Mouse (Mus musculus): ENCODE data around the gene Gm26897. TPM values are rescaled to one million over a fixed set of nuclear protein-coding genes. Genes with fewer than 3 reads are reported as not detected.

Gm26897 gene
- polyA plus RNA-seq (2012; rRNA removed), result not detected in 2 replicates

GRCm38 (mm10) chr5:111733851-111734250, at the start of gene Gm26897:
TSS of gene Gm26897 (plus strand) at chr5:111733924.
- no peak for DNase-seq (ENCODE audit: low spot score)

DNA sequence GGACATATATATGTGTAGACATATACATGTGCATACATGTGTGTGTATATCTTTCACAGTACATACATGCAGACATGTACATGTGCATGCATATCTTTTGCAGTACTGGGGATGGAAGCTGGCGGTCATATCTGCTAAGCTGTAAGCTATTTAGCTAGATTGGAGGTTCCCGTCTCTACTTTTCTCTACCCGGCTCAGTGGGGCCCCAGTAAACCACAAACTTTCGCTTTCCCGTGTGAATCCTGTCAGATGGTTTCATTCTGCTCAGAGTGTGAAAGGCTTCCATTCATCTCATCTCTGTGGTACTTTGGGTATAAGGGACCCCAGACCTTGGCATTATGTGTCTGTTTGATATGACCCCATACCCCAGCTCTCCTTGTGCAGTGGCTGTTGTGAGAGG, 46.4 kb upstream of the Gm26897 start:
- DNase-seq (ENCODE audit: low spot score), result no peak

- DNase-seq (ENCODE audit: low spot score), result no peak
Measured at GRCm38 (mm10) chr5:111688584-111688983, 45.1 kb upstream of the Gm26897 start.

DNA sequence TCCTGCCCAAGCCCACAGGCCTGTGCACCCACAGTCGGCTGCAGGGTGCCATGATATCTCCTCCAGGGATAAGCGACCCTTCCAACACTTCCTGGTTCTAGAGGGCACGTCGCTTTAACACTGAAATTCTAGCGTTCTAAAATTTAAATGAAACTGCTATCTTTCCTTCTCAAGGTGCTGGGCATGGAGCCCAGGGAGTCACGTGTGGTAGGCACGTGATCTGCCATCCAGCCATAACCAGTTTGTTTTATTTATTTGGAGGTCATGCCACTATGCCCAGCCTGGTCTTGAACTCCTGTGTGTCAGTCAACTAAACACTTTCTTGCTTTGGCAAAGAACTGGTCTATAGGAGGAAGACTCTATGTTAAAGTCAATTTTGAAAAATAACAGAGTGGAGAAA, 35.7 kb upstream of the Gm26897 start:
- DNase-seq (ENCODE audit: low spot score), result no peak

DNA sequence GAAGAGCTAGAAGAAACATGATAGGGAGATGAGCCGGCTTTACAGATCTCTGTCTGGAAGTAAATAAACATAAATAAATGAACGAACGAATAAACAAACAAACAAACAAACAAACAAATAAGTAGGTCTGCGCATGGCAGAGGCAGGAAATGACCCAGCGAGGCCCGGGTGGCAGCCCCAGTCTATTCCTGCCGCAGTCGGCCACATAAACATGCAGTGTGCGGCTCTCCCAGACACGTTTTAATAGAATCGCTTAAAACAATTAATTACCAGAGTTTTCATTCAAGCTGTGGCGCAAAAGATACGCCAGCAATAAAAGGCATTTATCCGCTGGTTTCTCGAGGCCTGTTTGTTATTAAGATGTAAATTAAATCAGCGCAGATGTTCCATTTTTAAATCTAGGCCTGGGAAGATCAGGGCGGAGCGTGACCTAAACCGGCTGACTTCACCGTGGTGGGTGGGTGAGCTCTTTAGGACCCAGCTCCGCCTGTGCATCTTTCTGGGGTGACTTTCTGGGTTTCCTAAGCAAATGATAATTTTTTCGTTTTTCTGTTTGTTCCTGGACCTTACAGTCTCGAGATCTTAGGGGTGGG, 33.9 kb upstream of the Gm26897 start:
- no peak for DNase-seq (ENCODE audit: low spot score)

- DNase-seq (ENCODE audit: low spot score), result no peak
Measured at GRCm38 (mm10) chr5:111701634-111702329, 31.9 kb upstream of the Gm26897 start.

DNA sequence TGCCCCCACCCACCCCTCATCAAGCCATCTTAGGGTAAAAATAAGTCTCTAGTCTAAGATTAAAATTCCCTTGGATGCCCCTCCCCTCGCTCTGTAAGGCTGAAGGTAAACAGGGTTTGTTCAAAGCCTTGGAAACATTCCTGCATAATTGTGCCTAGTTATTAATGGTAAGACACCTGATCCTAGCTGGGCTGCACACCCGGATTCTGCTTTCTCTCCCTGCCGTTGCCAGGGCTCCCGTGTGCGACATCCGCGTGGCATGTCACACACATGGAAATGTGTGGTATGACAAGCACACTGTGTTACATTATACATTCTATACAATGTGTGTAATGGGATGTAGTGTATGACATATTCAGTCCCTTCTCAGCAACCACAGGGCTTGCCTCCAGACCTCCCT, 30.1 kb upstream of the Gm26897 start:
- no peak for DNase-seq (ENCODE audit: low spot score)

GRCm38 (mm10) chr5:111704326-111704725, 29.4 kb upstream of the Gm26897 start:
- no peak for DNase-seq (ENCODE audit: low spot score)

GRCm38 (mm10) chr5:111709195-111709901, 24.4 kb upstream of the Gm26897 start:
- DNase-seq (ENCODE audit: low spot score), result no peak

- no peak for DNase-seq (ENCODE audit: low spot score)
Measured at GRCm38 (mm10) chr5:111719018-111719417, 14.7 kb upstream of the Gm26897 start.

DNA sequence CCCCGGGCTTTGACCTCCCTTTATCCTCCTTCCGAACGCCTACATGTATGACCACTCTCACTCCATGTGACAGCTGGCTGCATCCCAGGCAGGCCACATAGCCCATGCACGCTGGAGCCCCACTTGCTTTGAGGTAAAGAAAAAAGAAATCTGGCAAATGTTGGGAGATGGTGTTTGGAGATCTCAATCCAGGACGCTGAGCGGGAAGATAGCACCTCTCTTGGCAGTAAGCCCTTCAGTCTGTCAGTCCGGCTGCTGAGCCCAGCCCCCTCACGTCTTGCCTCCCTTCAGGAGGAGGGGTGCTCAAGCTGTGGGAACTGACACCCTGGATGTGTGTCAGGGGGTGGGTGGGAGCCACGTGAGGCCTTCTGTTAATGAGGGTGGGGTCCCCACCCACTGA, 13.0 kb upstream of the Gm26897 start:
- DNase-seq (ENCODE audit: low spot score), result no peak

DNA sequence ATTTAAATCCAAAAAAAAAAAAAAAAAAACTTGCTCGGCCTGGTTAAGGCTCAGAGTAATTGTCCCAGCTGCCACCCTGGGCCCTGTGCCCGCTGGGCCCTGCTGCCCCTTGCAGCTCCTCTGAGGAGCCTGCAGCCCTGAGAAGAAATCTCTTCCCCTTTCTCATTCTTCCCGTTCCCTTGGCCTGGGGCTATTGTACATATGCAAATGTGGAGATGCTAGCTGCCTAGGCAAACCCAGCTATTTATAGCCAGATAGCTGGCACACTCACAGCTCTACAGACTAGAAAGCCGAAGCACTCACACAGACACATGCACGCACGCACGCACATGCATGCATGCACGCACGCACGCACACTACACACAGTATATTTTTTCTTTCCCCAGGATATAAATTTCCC, 9.0 kb upstream of the Gm26897 start:
- no peak for DNase-seq (ENCODE audit: low spot score)

DNA sequence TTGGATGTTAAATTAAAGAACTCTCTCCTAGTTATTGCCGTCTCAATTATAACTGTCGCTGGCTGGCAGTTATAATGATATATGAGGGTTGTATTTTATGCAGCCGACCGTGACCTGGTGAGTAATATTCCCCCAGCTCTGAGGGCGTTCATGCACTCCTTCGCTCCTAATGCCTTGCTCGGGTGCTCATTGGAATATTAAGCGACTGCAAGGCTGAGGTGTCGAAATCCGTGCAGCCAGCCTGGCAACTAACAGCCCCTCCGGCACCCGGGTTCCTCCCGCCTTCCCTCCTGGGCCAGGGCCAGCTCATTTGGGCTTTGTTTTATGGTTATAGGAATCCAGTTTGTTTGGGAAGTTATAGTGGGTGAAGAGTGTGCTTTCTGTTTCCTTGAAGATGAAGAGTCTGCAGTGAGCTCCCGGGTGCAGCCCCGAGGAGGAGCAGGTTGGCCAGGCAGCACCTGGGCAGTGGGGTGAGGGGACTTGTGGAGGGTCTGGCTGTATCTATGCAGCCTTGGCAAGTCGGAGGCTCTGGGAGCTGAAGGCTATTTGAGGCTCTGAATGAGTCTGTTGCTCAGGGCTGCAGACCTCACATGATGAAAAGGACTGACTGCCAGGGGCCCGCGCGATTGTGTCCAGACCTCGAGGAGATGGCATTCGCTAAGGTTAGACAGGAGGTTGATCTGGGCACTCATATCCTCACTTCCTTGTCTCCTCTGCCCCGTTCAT, 8.4 kb upstream of the Gm26897 start:
- no peak for DNase-seq (ENCODE audit: low spot score)

DNA sequence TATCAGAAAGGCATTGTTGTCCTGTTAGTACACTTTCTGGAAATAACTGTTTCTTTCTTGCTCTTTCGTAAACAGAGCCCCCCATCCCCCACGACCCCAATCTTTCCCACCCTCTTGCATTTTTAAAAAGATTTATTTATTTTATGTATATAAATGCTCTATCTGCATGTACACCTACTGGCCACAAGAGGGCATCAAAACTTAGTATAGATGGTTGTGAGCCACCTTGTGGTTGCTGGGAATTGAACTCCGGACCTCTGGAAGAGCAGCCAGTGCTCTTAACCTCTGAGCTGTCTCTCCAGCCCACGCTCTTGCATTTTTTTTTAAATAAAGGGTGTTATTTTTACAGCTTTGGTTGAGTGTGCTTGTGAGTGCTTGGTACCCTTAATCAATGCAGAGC, 5.3 kb upstream of the Gm26897 start:
- no peak for DNase-seq (ENCODE audit: low spot score)

- no peak for DNase-seq (ENCODE audit: low spot score)
Measured at GRCm38 (mm10) chr5:111730560-111731167, 3.1 kb upstream of the Gm26897 start.

DNA sequence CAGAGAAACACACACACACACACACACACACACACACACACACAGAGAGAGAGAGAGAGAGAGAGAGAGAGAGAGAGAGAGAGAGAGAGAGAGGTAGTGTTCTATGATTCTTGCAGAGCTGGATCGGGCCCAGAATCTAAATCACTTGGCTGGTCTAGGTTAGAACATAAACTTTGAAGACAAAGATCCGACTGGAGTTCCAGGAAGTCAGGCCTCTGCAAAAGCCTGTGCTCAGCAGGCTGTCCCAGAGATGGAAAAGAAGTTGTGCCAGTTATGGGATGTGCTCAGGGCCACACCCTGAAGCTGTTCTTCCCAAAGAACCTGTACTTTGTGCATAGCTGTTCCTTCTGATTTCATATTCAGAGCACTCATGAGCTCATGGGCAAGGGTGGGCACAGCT, 1.5 kb upstream of the Gm26897 start:
- DNase-seq (ENCODE audit: low spot score), result no peak

- no peak for DNase-seq (ENCODE audit: low spot score)
Measured at GRCm38 (mm10) chr5:111739480-111739879, 5.8 kb downstream of the Gm26897 start.

GRCm38 (mm10) chr5:111740384-111741275, 6.9 kb downstream of the Gm26897 start:
- DNase-seq (ENCODE audit: low spot score), result no peak

- no peak for DNase-seq (ENCODE audit: low spot score)
Measured at GRCm38 (mm10) chr5:111741352-111741751, 7.6 kb downstream of the Gm26897 start.

DNA sequence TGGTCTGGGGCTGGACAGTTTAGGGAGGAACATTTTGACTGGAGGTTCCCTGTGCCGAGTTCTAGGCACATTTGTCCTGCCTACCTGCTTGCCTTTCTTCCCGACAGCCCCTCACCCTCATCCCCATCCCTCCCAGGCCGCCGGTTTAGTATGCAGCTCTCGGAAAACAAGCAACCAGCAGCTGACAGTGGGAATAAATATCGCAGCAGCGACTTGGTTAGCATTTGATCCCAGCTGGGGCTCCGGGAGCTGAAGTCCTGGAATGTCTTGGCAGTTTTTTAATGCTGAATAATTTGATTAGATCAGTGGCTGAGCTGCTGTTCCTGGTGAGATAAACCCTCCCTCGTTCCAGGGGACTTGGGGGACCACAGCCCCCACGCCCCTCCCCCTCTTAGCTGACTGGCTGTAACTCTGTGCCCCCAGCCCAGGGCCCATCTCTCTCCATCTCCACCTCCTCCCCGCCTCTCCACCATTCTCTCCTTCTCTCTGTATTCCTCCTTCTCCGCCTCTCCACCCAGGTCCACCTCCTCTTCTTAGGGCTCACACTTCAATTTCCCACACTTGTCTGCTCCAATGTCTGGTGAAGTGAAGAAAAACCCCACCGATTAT, 8.7 kb downstream of the Gm26897 start:
- DNase-seq (ENCODE audit: low spot score), result no peak

DNA sequence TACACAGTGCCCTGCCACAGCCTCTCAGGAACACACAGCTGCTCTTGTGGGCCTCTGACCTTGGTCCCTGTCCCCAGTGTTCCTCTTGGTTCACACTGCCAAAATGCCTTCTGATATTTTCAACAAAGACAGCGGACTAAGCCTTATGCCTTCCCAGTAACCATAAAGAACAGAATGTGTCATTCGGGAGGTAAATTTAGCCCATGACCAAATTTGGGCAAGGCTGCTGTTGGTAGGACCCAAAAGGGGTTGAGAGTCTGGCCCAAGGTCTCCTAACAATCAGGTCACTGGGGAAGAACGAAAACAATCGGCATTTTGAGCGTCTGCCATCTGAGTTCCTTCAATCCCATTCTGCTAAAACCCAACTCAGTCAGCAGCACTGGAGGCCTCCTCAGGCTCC, 15.9 kb downstream of the Gm26897 start:
- no peak for DNase-seq (ENCODE audit: low spot score)

All from urinary bladder, adult 2 months (tissue).